Mouse (Mus musculus) liver, adult 2 months (tissue): ENCODE data around the gene Dnajc16.

Experiments
- CTCF ChIP-seq: fragments of 200-500 bp; IDR thresholded peaks from 2 replicates; pipeline ENCODE4 v1.5.1; 2011; ENCODE audit warnings: low read depth, low read length, control low read depth
- POLR2A ChIP-seq: fragments of 200-500 bp; IDR thresholded peaks from 2 replicates; pipeline ENCODE4 v1.6.1; 2011; ENCODE audit warnings: low read length, control low read depth; ENCODE audit not compliant: insufficient read depth; ENCODE audit errors: extremely low read depth

GRCm38 (mm10) chr4:141755375-141755930 lies 35.3 kb downstream of the Dnajc16 start:
- TF ChIP-seq CTCF (no peak), POLR2A (no peak)
